Mouse (Mus musculus) stomach, embryonic 14.5 days (tissue): ENCODE measurements around the gene Ier3. TPM values are rescaled to one million over a fixed set of nuclear protein-coding genes. Genes with fewer than 3 reads are reported as not detected.
A peak's percentile ranks its signal among the peaks of the same experiment; 100 is the strongest.

Experiments used
- ATAC-seq: fragments of 200-750 bp; cut with Nextera tagmentation; 2 replicates; pipeline ENCODE4 v1.8.0; 2017; ENCODE audit warnings: low read depth, moderate TSS enrichment; ENCODE audit not compliant: insufficient number of reproducible peaks, insufficient read depth, low FRiP score
- H3K27ac ChIP-seq: fragments of 300-500 bp; sonication (generic); 2 replicates; pipeline ENCODE4 v1.5.1; 2014; ENCODE audit warnings: mild to moderate bottlenecking, low read length, moderate library complexity, mixed read lengths
- H3K27me3 ChIP-seq: fragments of 300-500 bp; sonication (generic); 2 replicates; pipeline ENCODE4 v1.6.1; 2014; ENCODE audit warnings: low read length, control low read depth, mixed read lengths; ENCODE audit not compliant: control insufficient read depth, insufficient read depth
- H3K36me3 ChIP-seq: fragments of 300-500 bp; sonication (generic); 2 replicates; pipeline ENCODE4 v1.6.1; 2014; ENCODE audit warnings: mild to moderate bottlenecking, control low read depth, low read length, moderate library complexity, mixed read lengths; ENCODE audit not compliant: control insufficient read depth, insufficient read depth
- H3K4me1 ChIP-seq: fragments of 300-500 bp; sonication (generic); 2 replicates; pipeline ENCODE4 v1.6.1; 2014; ENCODE audit warnings: low read length, control low read depth, mixed read lengths; ENCODE audit not compliant: control insufficient read depth, insufficient read depth
- H3K4me2 ChIP-seq: fragments of 300-500 bp; sonication (generic); replicated peaks from 2 replicates; pipeline ENCODE4 v1.6.1; 2014; ENCODE audit warnings: low read depth, low read length, control low read depth
- H3K4me3 ChIP-seq: fragments of 300-500 bp; sonication (generic); 2 replicates; pipeline ENCODE4 v1.5.1; 2014; ENCODE audit warnings: low read depth, low read length, control low read depth
- H3K9ac ChIP-seq: fragments of 300-500 bp; sonication (generic); replicated peaks from 2 replicates; pipeline ENCODE4 v1.6.1; 2014; ENCODE audit warnings: low read depth, mild to moderate bottlenecking, control low read depth, low read length, moderate library complexity, mixed read lengths
- H3K9me3 ChIP-seq: fragments of 300-500 bp; sonication (generic); 2 replicates; pipeline ENCODE4 v1.6.1; 2016; ENCODE audit warnings: low read depth, low read length, control low read depth; ENCODE audit not compliant: control insufficient read depth
- WGBS: fragments of 180-500 bp; shearing (Covaris S2); extraction: QIAGEN DNeasy Blood & Tissue Kit; methylation state at CpG from one replicate; pipeline ENCODE4 v1.1.7; 2014; 5-methylcytosine and 5-hydroxymethylcytosine counted together
- polyA plus RNA-seq: library from polyadenylated mRNA; unstranded; fragments of >200 nt; fragmentation: Nextera tagmentation; extraction: Ambion mirVana; gene quantifications from 2 replicates; pipeline ENCODE4 v1.2.1, GENCODE M21; 2014

Ier3 gene
- polyA plus RNA-seq, 1 experiment from 2014 or later: 3.7 TPM

- no peak overlapping the region for H3K4me2 ChIP-seq
- H3K36me3 ChIP-seq: no peaks in the 10 kb centered on the region
- H3K27me3 ChIP-seq: no peaks in the 10 kb centered on the region
- H3K27ac ChIP-seq: no peak overlapping the region
- no peak overlapping the region for H3K4me3 ChIP-seq
- no peak overlapping the region for H3K9ac ChIP-seq
- 70% methylated on average over 6 of the region's 6 CpGs for WGBS
- no peaks in the 10 kb centered on the region for H3K9me3 ChIP-seq
- 0 out of 2 replicates have a peak, but pooled peaks cover 3% of the 10 kb centered on the region for H3K4me1 ChIP-seq
- ATAC-seq: peak; percentile 49; the same call in 1 of the 2 replicates
Observed at GRCm38 (mm10) chr17:35783944-35784343, 37.5 kb upstream of the Ier3 start.

- no peak overlapping the region for H3K9ac ChIP-seq
- ATAC-seq: no peak
- H3K4me3 ChIP-seq: no peak overlapping the region
- H3K4me2 ChIP-seq: no peak overlapping the region
- no peaks in the 10 kb centered on the region for H3K4me1 ChIP-seq
- no peaks in the 10 kb centered on the region for H3K9me3 ChIP-seq
- H3K27ac ChIP-seq: no peak overlapping the region
- WGBS: 76% methylated on average over 4 of the region's 4 CpGs
- H3K36me3 ChIP-seq: no peaks in the 10 kb centered on the region
- no peaks in the 10 kb centered on the region for H3K27me3 ChIP-seq
Observed at GRCm38 (mm10) chr17:35785140-35785539, 36.3 kb upstream of the Ier3 start.

GRCm38 (mm10) chr17:35787493-35787892, 34.0 kb upstream of the Ier3 start:
- Histone ChIP-seq H3K4me2 (no peak overlapping the region), H3K4me3 (no peak overlapping the region), H3K9ac (no peak overlapping the region), H3K27me3 (no peaks in the 10 kb centered on the region), H3K9me3 (no peaks in the 10 kb centered on the region), H3K36me3 (no peaks in the 10 kb centered on the region), H3K27ac (no peak overlapping the region), H3K4me1 (no peaks in the 10 kb centered on the region)
- no peak for ATAC-seq

GRCm38 (mm10) chr17:35788025-35788424, 33.5 kb upstream of the Ier3 start:
- ATAC-seq: no peak
- no peaks in the 10 kb centered on the region for H3K27me3 ChIP-seq
- no peak overlapping the region for H3K9ac ChIP-seq
- H3K27ac ChIP-seq: no peak overlapping the region
- H3K4me2 ChIP-seq: no peak overlapping the region
- H3K4me1 ChIP-seq: no peaks in the 10 kb centered on the region
- no peaks in the 10 kb centered on the region for H3K36me3 ChIP-seq
- WGBS: 82% methylated on average over 3 of the region's 3 CpGs
- no peak overlapping the region for H3K4me3 ChIP-seq
- no peaks in the 10 kb centered on the region for H3K9me3 ChIP-seq

- Histone ChIP-seq H3K9ac (no peak overlapping the region), H3K27me3 (no peaks in the 10 kb centered on the region), H3K9me3 (no peaks in the 10 kb centered on the region), H3K4me1 (no peaks in the 10 kb centered on the region), H3K4me3 (no peak overlapping the region), H3K4me2 (no peak overlapping the region), H3K36me3 (no peaks in the 10 kb centered on the region), H3K27ac (no peak overlapping the region)
- ATAC-seq: no peak
- 86% methylated on average over 4 of the region's 4 CpGs for WGBS
Observed at GRCm38 (mm10) chr17:35790933-35791332, 30.6 kb upstream of the Ier3 start.

GRCm38 (mm10) chr17:35792837-35793236, 28.6 kb upstream of the Ier3 start:
- Histone ChIP-seq H3K27ac (no peak overlapping the region), H3K4me1 (no peaks in the 10 kb centered on the region), H3K9me3 (no peaks in the 10 kb centered on the region), H3K4me3 (no peak overlapping the region), H3K4me2 (no peak overlapping the region), H3K27me3 (no peaks in the 10 kb centered on the region), H3K9ac (no peak overlapping the region), H3K36me3 (no peaks in the 10 kb centered on the region)
- ATAC-seq: no peak
- WGBS: 70% methylated on average over 2 of the region's 2 CpGs

- no peak for ATAC-seq
- no peak overlapping the region for H3K9ac ChIP-seq
- H3K27ac ChIP-seq: no peak overlapping the region
- H3K4me3 ChIP-seq: no peak overlapping the region
- H3K27me3 ChIP-seq: no peaks in the 10 kb centered on the region
- no peak overlapping the region for H3K4me2 ChIP-seq
- peaks cover 5% of the 10 kb centered on the region; the same call in 1 of the 2 replicates for H3K9me3 ChIP-seq
- WGBS: 34% methylated on average over 2 of the region's 2 CpGs
- H3K4me1 ChIP-seq: no peaks in the 10 kb centered on the region
- no peaks in the 10 kb centered on the region for H3K36me3 ChIP-seq
Observed at GRCm38 (mm10) chr17:35795099-35795498, 26.4 kb upstream of the Ier3 start.

- Histone ChIP-seq H3K27ac (no peak overlapping the region), H3K9me3 (peaks cover 5% of the 10 kb centered on the region; the same call in 1 of the 2 replicates), H3K27me3 (no peaks in the 10 kb centered on the region), H3K4me3 (no peak overlapping the region), H3K36me3 (no peaks in the 10 kb centered on the region), H3K4me1 (no peaks in the 10 kb centered on the region), H3K4me2 (no peak overlapping the region), H3K9ac (no peak overlapping the region)
- no peak for ATAC-seq
- 68% methylated on average over 6 of the region's 6 CpGs for WGBS
Observed at GRCm38 (mm10) chr17:35795656-35796055, 25.8 kb upstream of the Ier3 start.

- H3K4me3 ChIP-seq: no peak overlapping the region
- H3K4me1 ChIP-seq: no peaks in the 10 kb centered on the region
- peaks cover 5% of the 10 kb centered on the region; the same call in 1 of the 2 replicates for H3K9me3 ChIP-seq
- H3K27me3 ChIP-seq: no peaks in the 10 kb centered on the region
- no peak overlapping the region for H3K4me2 ChIP-seq
- WGBS: 72% methylated on average over 5 of the region's 5 CpGs
- no peak overlapping the region for H3K27ac ChIP-seq
- ATAC-seq: no peak
- H3K36me3 ChIP-seq: no peaks in the 10 kb centered on the region
- no peak overlapping the region for H3K9ac ChIP-seq
Observed at GRCm38 (mm10) chr17:35796835-35797234, 24.6 kb upstream of the Ier3 start.
